Mouse (Mus musculus): ENCODE results near the gene Col1a1.

DNA sequence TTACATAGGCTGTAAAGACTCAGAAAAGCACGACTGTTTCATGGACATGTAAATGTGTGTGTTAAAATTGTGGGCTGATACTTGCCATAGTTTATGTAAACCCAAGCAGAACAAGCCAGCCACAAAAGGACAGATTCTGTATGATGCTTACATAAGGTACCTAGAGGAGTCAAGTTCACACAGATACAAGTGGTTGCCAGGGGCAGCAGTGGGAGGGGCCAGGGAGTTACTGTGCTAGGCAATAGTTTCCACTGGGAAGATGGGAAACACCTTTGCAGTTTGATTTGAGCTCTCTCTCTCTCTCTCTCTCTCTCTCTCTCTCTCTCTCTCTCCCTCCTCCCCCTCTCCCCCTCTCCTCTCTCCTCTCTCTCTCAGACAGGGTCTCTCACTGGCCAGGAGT lies 49.1 kb downstream of the Col1a1 start:
- TF ChIP-seq CTCF (IDR thresholded peaks at IDR 0.05; ENCODE audit: low read depth) (no peak), EP300 (IDR thresholded peaks at IDR 0.05; ENCODE audit: low read depth) (no peak)
